Mouse (Mus musculus): ENCODE data around the gene Htr3a. TPM values are rescaled to one million over a fixed set of nuclear protein-coding genes. Genes with fewer than 3 reads are reported as not detected.

The Htr3a gene
- polyA plus RNA-seq (2015; fragmentation: Nextera tagmentation; extraction: Ambion mirVana): 0.88 and 1.2 TPM in 2 replicates

DNA sequence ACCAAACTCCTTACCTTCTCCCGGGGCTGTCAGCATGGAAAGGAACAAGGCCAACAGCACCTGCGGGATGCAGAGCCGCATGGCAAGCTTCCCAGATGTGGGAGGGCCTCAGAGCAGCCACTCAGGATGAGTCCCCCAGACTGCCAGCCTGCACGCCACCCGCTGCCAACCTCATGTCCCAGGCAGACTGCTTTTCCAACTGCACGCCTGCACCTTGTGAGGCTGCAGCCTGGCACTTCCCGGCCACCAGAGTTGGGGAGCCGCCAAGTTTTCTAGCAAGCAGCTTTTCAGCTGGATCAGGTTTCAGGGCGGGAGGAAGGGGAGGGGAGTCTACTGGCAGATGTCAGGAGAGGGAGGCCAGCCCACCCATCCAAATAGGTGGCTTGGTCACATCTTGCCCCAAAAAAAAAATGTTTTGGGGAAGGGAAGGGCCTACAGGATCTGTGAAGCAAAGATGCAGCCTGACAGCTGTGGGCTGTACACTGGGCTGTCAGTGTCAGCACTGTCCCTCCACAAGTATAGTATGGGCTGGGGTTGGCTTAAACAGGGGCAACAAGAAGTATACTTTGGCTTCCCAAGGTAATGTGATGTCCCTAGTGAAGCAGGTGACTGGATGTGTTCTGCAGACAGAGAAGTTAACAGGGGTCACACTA lies at the start of gene Htr3a:
TSS of gene Htr3a (minus strand) at position 215 of the 653 bp plus-strand sequence.
- Histone ChIP-seq H3K27me3 (ENCODE audit: control insufficient read depth, insufficient read depth, low read depth, low read length) (no peaks in the 10 kb centered on the region), H3K4me1 (ENCODE audit: control insufficient read depth, insufficient read depth, low read length) (no peaks in the 10 kb centered on the region), H3K4me3 (ENCODE audit: low read depth, low read length) (no peak within 1 kb of the TSS), H3K36me3 (ENCODE audit: control insufficient read depth, insufficient read depth, low read length) (no peaks in the 10 kb centered on the region), H3K4me2 (ENCODE audit: low read length) (no peak within 1 kb of the TSS), H3K9ac (ENCODE audit: low read depth, low read length) (no peak within 1 kb of the TSS), H3K9me3 (replicated peaks; ENCODE audit: control insufficient read depth, low read length, poor library complexity, severe bottlenecking) (no peaks in the 10 kb centered on the region), H3K27ac (ENCODE audit: low read length) (no peak within 1 kb of the TSS)
- 11% methylated on average over 9 of the region's 9 CpGs for WGBS
- ATAC-seq: peak; percentile 48

GRCm38 (mm10) chr9:48947565-48947964 lies 36.7 kb upstream of the Htr3a start:
- Histone ChIP-seq H3K27ac (ENCODE audit: low read length) (no peak overlapping the region), H3K27me3 (ENCODE audit: control insufficient read depth, insufficient read depth, low read depth, low read length) (no peaks in the 10 kb centered on the region), H3K4me2 (ENCODE audit: low read length) (no peak overlapping the region), H3K4me3 (ENCODE audit: low read depth, low read length) (no peak overlapping the region), H3K9ac (ENCODE audit: low read depth, low read length) (no peak overlapping the region), H3K9me3 (replicated peaks; ENCODE audit: control insufficient read depth, low read length, poor library complexity, severe bottlenecking) (no peaks in the 10 kb centered on the region), H3K4me1 (ENCODE audit: control insufficient read depth, insufficient read depth, low read length) (no peaks in the 10 kb centered on the region; the same call in 1 of the 2 replicates), H3K36me3 (ENCODE audit: control insufficient read depth, insufficient read depth, low read length) (no peaks in the 10 kb centered on the region)
- 89% methylated on average over 4 of the region's 4 CpGs for WGBS
- ATAC-seq: no peak

DNA sequence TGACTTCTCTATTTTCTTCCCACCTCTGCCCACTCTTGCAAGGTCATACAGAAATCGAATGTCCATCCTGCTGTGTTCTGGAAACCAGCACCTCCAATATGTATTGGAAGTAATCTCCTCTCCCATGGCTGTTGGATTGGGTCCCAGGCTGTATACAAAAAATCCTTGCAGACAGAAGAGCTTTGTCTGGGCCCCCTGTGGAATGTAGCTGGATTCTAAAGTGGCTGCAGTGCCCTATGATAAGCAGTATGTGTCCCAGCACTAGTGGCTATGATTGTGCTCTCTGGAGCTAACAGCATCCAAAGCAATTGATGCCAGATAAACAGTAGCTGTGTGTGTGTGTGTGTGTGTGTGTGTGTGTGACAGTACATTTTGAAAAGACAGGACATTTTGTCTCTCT lies 31.4 kb upstream of the Htr3a start:
- Histone ChIP-seq H3K9ac (ENCODE audit: low read depth, low read length) (no peak overlapping the region), H3K4me1 (ENCODE audit: control insufficient read depth, insufficient read depth, low read length) (no peaks in the 10 kb centered on the region; the same call in 1 of the 2 replicates), H3K9me3 (replicated peaks; ENCODE audit: control insufficient read depth, low read length, poor library complexity, severe bottlenecking) (no peaks in the 10 kb centered on the region), H3K27ac (ENCODE audit: low read length) (no peak overlapping the region), H3K27me3 (ENCODE audit: control insufficient read depth, insufficient read depth, low read depth, low read length) (no peaks in the 10 kb centered on the region), H3K36me3 (ENCODE audit: control insufficient read depth, insufficient read depth, low read length) (no peaks in the 10 kb centered on the region), H3K4me2 (ENCODE audit: low read length) (no peak overlapping the region), H3K4me3 (ENCODE audit: low read depth, low read length) (no peak overlapping the region)
- 74% methylated on average over 1 of the region's 1 CpGs for WGBS
- no peak for ATAC-seq

DNA sequence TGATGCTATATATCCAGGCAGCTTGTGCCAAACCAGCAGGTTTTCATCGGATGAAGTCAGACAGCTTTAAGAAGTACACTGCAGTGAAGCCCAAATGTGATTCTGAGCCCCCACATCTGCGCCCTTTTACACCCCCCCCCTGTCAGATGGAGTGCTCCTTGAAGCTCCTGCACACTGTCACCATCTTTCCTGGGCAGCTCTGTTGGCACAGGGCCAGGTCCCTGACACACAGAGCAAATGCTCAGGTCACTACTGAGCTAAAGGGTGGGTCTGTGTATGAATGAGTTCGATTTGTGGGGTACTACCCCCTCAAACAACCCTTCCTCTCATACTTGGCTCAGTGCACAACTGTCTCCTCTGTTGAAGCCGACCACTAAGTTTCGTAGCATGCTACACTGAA lies 18.5 kb upstream of the Htr3a start:
- Histone ChIP-seq H3K27ac (ENCODE audit: low read length) (no peak overlapping the region), H3K9ac (ENCODE audit: low read depth, low read length) (no peak overlapping the region), H3K27me3 (ENCODE audit: control insufficient read depth, insufficient read depth, low read depth, low read length) (no peaks in the 10 kb centered on the region), H3K9me3 (replicated peaks; ENCODE audit: control insufficient read depth, low read length, poor library complexity, severe bottlenecking) (no peaks in the 10 kb centered on the region), H3K4me2 (ENCODE audit: low read length) (no peak overlapping the region), H3K4me1 (ENCODE audit: control insufficient read depth, insufficient read depth, low read length) (no peaks in the 10 kb centered on the region), H3K36me3 (ENCODE audit: control insufficient read depth, insufficient read depth, low read length) (no peaks in the 10 kb centered on the region), H3K4me3 (ENCODE audit: low read depth, low read length) (no peak overlapping the region)
- 84% methylated on average over 5 of the region's 5 CpGs for WGBS
- no peak for ATAC-seq

- H3K36me3 ChIP-seq (ENCODE audit: control insufficient read depth, insufficient read depth, low read length): no peaks in the 10 kb centered on the region
- no peak for ATAC-seq
- no peaks in the 10 kb centered on the region for H3K9me3 ChIP-seq (replicated peaks; ENCODE audit: control insufficient read depth, low read length, poor library complexity, severe bottlenecking)
- no peak overlapping the region for H3K27ac ChIP-seq (ENCODE audit: low read length)
- no peak overlapping the region for H3K9ac ChIP-seq (ENCODE audit: low read depth, low read length)
- no peaks in the 10 kb centered on the region for H3K4me1 ChIP-seq (ENCODE audit: control insufficient read depth, insufficient read depth, low read length)
- H3K27me3 ChIP-seq (ENCODE audit: control insufficient read depth, insufficient read depth, low read depth, low read length): no peaks in the 10 kb centered on the region
- H3K4me3 ChIP-seq (ENCODE audit: low read depth, low read length): no peak overlapping the region
- no peak overlapping the region for H3K4me2 ChIP-seq (ENCODE audit: low read length)
- 41% methylated on average over 3 of the region's 3 CpGs for WGBS
Measured at GRCm38 (mm10) chr9:48928781-48929180, 17.9 kb upstream of the Htr3a start.

DNA sequence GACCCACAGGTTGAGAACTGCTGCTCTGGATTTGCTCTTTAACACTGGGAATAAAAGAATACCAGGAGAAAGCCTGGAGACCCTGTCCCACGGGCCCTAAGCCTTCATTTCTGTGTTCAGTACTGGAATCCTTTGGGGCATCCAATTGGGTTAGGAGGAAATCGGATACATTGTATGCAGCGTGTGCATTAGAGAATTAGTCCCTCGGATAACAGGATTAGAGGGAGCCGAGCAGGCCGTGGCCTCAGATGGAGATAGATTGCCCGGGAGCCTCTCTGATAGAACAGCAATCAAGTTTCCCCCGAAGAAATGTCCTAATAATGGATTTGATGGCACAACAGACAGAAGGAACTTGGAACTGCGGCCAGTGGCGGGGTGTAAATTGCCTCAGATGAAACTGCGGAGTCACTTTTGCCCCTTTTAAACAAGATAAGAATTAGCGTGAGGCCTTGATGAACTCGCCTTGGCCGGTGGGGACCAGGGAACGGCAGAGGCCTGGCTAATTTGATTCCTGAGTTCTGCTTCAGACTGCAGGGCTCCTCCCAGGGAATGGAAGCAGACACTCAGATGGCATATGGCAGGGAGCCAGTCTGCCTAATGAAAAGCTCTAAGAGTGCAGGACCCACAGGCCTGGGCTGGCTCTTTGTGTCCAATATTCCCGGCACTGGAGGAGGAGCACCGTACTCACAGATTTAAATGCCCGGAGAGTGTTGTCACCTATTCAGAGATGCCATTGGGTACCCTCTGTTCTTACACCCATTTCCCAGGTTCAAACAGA lies 5.3 kb upstream of the Htr3a start:
- Histone ChIP-seq H3K27me3 (ENCODE audit: control insufficient read depth, insufficient read depth, low read depth, low read length) (no peaks in the 10 kb centered on the region), H3K4me2 (ENCODE audit: low read length) (no peak overlapping the region), H3K27ac (ENCODE audit: low read length) (no peak overlapping the region), H3K4me3 (ENCODE audit: low read depth, low read length) (no peak overlapping the region), H3K36me3 (ENCODE audit: control insufficient read depth, insufficient read depth, low read length) (no peaks in the 10 kb centered on the region), H3K9me3 (replicated peaks; ENCODE audit: control insufficient read depth, low read length, poor library complexity, severe bottlenecking) (no peaks in the 10 kb centered on the region), H3K4me1 (ENCODE audit: control insufficient read depth, insufficient read depth, low read length) (peaks cover 3% of the 10 kb centered on the region; the same call in 1 of the 2 replicates), H3K9ac (ENCODE audit: low read depth, low read length) (no peak overlapping the region)
- WGBS: 25% methylated on average over 18 of the region's 18 CpGs
- no peak for ATAC-seq

DNA sequence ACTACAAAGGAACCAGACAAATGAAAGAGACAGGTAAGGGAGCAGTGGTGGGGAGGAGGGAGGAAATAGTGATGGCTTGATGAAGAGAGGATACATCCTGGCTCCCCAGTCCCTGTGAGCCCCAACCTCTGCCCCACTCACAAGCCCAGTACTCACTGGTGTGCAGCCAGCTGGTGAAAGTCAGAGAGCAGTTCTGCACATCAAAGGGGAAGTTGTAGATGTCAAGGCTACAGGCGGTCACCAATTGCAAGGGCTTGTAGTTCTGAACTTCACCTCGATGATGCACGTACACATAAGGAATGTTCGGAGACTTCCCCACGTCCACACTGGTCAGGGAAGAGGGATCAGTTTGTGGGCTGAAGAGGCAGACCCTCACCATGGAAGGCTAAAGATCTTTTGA lies 6.5 kb downstream of the Htr3a start:
- H3K9ac ChIP-seq (ENCODE audit: low read depth, low read length): no peak overlapping the region
- H3K27me3 ChIP-seq (ENCODE audit: control insufficient read depth, insufficient read depth, low read depth, low read length): no peaks in the 10 kb centered on the region
- WGBS: 90% methylated on average over 5 of the region's 5 CpGs
- H3K36me3 ChIP-seq (ENCODE audit: control insufficient read depth, insufficient read depth, low read length): no peaks in the 10 kb centered on the region
- no peaks in the 10 kb centered on the region for H3K9me3 ChIP-seq (replicated peaks; ENCODE audit: control insufficient read depth, low read length, poor library complexity, severe bottlenecking)
- no peaks in the 10 kb centered on the region for H3K4me1 ChIP-seq (ENCODE audit: control insufficient read depth, insufficient read depth, low read length)
- H3K4me2 ChIP-seq (ENCODE audit: low read length): no peak overlapping the region
- no peak overlapping the region for H3K27ac ChIP-seq (ENCODE audit: low read length)
- ATAC-seq: no peak
- no peak overlapping the region for H3K4me3 ChIP-seq (ENCODE audit: low read depth, low read length)

- H3K36me3 ChIP-seq (ENCODE audit: control insufficient read depth, insufficient read depth, low read length): no peaks in the 10 kb centered on the region
- ATAC-seq: no peak
- H3K4me1 ChIP-seq (ENCODE audit: control insufficient read depth, insufficient read depth, low read length): no peaks in the 10 kb centered on the region
- H3K27ac ChIP-seq (ENCODE audit: low read length): no peak overlapping the region
- no peaks in the 10 kb centered on the region for H3K27me3 ChIP-seq (ENCODE audit: control insufficient read depth, insufficient read depth, low read depth, low read length)
- H3K4me2 ChIP-seq (ENCODE audit: low read length): no peak overlapping the region
- H3K9me3 ChIP-seq (replicated peaks; ENCODE audit: control insufficient read depth, low read length, poor library complexity, severe bottlenecking): no peaks in the 10 kb centered on the region
- no peak overlapping the region for H3K4me3 ChIP-seq (ENCODE audit: low read depth, low read length)
- no peak overlapping the region for H3K9ac ChIP-seq (ENCODE audit: low read depth, low read length)
- WGBS: 51% methylated on average over 2 of the region's 2 CpGs
Measured at GRCm38 (mm10) chr9:48903766-48904165, 7.1 kb downstream of the Htr3a start.

DNA sequence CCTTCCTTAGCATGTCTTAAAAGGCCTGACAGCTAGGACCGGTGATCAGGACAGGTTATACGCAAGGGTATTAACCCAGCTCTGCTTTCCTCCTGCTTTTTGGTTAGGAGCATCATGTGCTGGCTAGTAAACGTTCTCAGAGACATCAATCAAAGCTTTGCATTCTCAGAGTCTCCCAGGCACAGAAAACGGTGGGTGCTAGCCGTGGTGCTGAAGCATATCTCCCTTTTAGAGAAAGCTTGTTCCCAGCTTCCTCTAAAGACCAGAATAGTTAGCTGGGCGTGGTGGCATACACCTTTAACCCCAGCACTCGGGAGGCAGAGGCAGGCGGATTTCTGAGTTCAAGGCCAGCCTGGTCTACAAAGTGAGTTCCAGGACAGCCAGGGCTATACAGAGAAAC lies 12.3 kb downstream of the Htr3a start:
- ATAC-seq: no peak
- 37% methylated on average over 8 of the region's 8 CpGs for WGBS

More for the DNA sequence above, 12.3 kb downstream of the Htr3a start:
- Histone ChIP-seq H3K27ac (ENCODE audit: low read length) (no peak overlapping the region), H3K9me3 (replicated peaks; ENCODE audit: control insufficient read depth, low read length, poor library complexity, severe bottlenecking) (no peaks in the 10 kb centered on the region), H3K4me1 (ENCODE audit: control insufficient read depth, insufficient read depth, low read length) (peaks cover 9% of the 10 kb centered on the region), H3K36me3 (ENCODE audit: control insufficient read depth, insufficient read depth, low read length) (no peaks in the 10 kb centered on the region), H3K27me3 (ENCODE audit: control insufficient read depth, insufficient read depth, low read depth, low read length) (no peaks in the 10 kb centered on the region), H3K9ac (ENCODE audit: low read depth, low read length) (no peak overlapping the region), H3K4me3 (ENCODE audit: low read depth, low read length) (no peak overlapping the region), H3K4me2 (ENCODE audit: low read length) (no peak overlapping the region)
